19 mouse cellular contexts compared by ENCODE assay signal in genomic region chr2:33652517-33653198, GRCm38 (mm10). TPM values are rescaled to one million over a fixed set of nuclear protein-coding genes. Genes with fewer than 3 reads are reported as not detected.
A peak's percentile ranks its signal among the peaks of the same experiment; 100 is the strongest.
DNase-seq lines count a peak whose midpoint lies in the region; ATAC-seq and TF ChIP-seq lines count a peak whose summit lies in the region.
"Had no signal": no experiment of that assay in that cellular context is flagged by ENCODE, and none has a peak within 500 bp of the region (broad histone marks: within the 10 kb centered on the region; RNA-seq: fewer than 3 reads in every experiment).

No protein-coding gene starts in this region.

- H3K9me3 ChIP-seq in stomach, postnatal 0 days (ENCODE audit: control insufficient read depth, low read length) = no peaks in the 10 kb centered on the region
- H3K9me3 ChIP-seq: embryonic facial prominence, embryonic 15.5 days; lung, embryonic 15.5 days had no signal

- DNase-seq in layer of hippocampus, adult 2 months (ENCODE audit: low spot score in 2 of 2) = no peak
- no peak for DNase-seq in layer of hippocampus, postnatal 36 days
- no peak for DNase-seq in testis, postnatal 14 days (ENCODE audit: low spot score)
- peak; percentile 78 for DNase-seq in R1 (ENCODE audit: low read depth, low spot score)
- no peak for DNase-seq in stomach, postnatal 0 days (ENCODE audit: low spot score)
- DNase-seq in right cerebral cortex, postnatal 10 days (ENCODE audit: low spot score in 2 of 2) = no peak
- DNase-seq: cerebellum, adult 2 months; heart, adult 18-20 months; kidney, adult 18-20 months; right cerebral cortex, adult 18-20 months had no signal

- no peak overlapping the region for H3K27ac ChIP-seq in layer of hippocampus, adult 2 months
- H3K27ac ChIP-seq in testis, adult 2 months (ENCODE audit: control insufficient read depth, insufficient read depth, low read depth, low read length) = no peak overlapping the region
- no peak overlapping the region for H3K27ac ChIP-seq in stomach, postnatal 0 days (replicated peaks)
- H3K27ac ChIP-seq: embryonic facial prominence, embryonic 15.5 days; lung, embryonic 15.5 days had no signal

- peaks cover 4% of the 10 kb centered on the region; the same call in 1 of the 2 replicates for H3K27me3 ChIP-seq in testis, adult 2 months (ENCODE audit: control insufficient read depth, insufficient read depth, low read length)
- no peaks in the 10 kb centered on the region for H3K27me3 ChIP-seq in stomach, postnatal 0 days (ENCODE audit: control insufficient read depth, insufficient read depth, low read length)

- TF ChIP-seq CTCF in layer of hippocampus, adult 2 months (conservative IDR thresholded peaks at IDR 0.05) = peak; percentile 65
- TF ChIP-seq CTCF in testis, adult 2 months (IDR thresholded peaks at IDR 0.05; ENCODE audit: control insufficient read depth, insufficient read depth, insufficient replicate concordance, low read depth, low read length) = peak; percentile 57
- peak; percentile 33 for TF ChIP-seq CTCF in stomach, postnatal 0 days (IDR thresholded peaks at IDR 0.05; ENCODE audit: low read depth)

- no peak overlapping the region for H3K4me2 ChIP-seq in stomach, postnatal 0 days (replicated peaks; ENCODE audit: low read depth)
- H3K4me2 ChIP-seq: embryonic facial prominence, embryonic 15.5 days; lung, embryonic 15.5 days had no signal

- H3K9ac ChIP-seq in stomach, postnatal 0 days (ENCODE audit: low read length) = no peak overlapping the region
- H3K9ac ChIP-seq: embryonic facial prominence, embryonic 15.5 days; lung, embryonic 15.5 days had no signal

- 76% methylated on average over 22 of the region's 22 CpGs for WGBS in stomach, postnatal 0 days

- peaks cover 4% of the 10 kb centered on the region; the same call in 1 of the 2 replicates for H3K4me1 ChIP-seq in testis, adult 2 months (ENCODE audit: control insufficient read depth, insufficient read depth, low read length)
- H3K4me1 ChIP-seq in stomach, postnatal 0 days (replicated peaks; ENCODE audit: control insufficient read depth, insufficient read depth) = no peaks in the 10 kb centered on the region

- H3K4me3 ChIP-seq in layer of hippocampus, adult 2 months = no peak overlapping the region
- no peak overlapping the region for H3K4me3 ChIP-seq in testis, adult 2 months (ENCODE audit: control insufficient read depth, low read depth, low read length)
- H3K4me3 ChIP-seq in stomach, postnatal 0 days (ENCODE audit: low read depth, low read length) = no peak overlapping the region
- H3K4me3 ChIP-seq: embryonic facial prominence, embryonic 15.5 days; lung, embryonic 15.5 days had no signal

- no peak for ATAC-seq in stomach, postnatal 0 days (ENCODE audit: low FRiP score, low TSS enrichment)
- ATAC-seq: forebrain, embryonic 14.5 days; hindbrain, embryonic 16.5 days had no signal

- no peak for TF ChIP-seq POLR2A in testis, adult 2 months (IDR thresholded peaks at IDR 0.05; ENCODE audit: control insufficient read depth, low read depth, low read length)

- H3K36me3 ChIP-seq in testis, adult 2 months (ENCODE audit: control insufficient read depth, insufficient read depth, low read length) = no peaks in the 10 kb centered on the region
- H3K36me3 ChIP-seq in stomach, postnatal 0 days (ENCODE audit: control insufficient read depth, insufficient read depth, low read length) = no peaks in the 10 kb centered on the region
- H3K36me3 ChIP-seq: embryonic facial prominence, embryonic 15.5 days; lung, embryonic 15.5 days had no signal

- no peak for TF ChIP-seq EP300 in stomach, postnatal 0 days (optimal IDR thresholded peaks at IDR 0.05)

RNA-seq across cellular contexts. Expression of gene Lmx1b, which starts 12.3 kb away (rescaled TPM):
- under 1 TPM; 0.10 to 0.41 TPM for total RNA-seq in layer of hippocampus, adult 2 months (2021)
- total RNA-seq in layer of hippocampus, postnatal 36 days (2021) = under 1 TPM; 0.07 to 0.18 TPM
- polyA plus RNA-seq in testis, adult 2 months (2012; rRNA removed) = 0.09 and 0.14 TPM in 2 replicates
- 0.07 TPM in 1 of 2 replicates, not detected in the other for polyA plus RNA-seq in stomach, postnatal 0 days (2015; fragmentation: Nextera tagmentation; extraction: Ambion mirVana)
- total RNA-seq: adrenal gland, adult 18-20 months; megakaryocyte-erythroid progenitor cell, adult 5-6 weeks; neutrophil, adult 5-6 weeks had no signal
- polyA plus RNA-seq: heart, postnatal 0 days had no signal
